Mouse (Mus musculus) forelimb bud, embryonic 11.5 days (tissue): ENCODE measurements around the gene Klhdc1.

Experiments used
- DNase-seq: peaks from one replicate; pipeline ENCODE4 v3.0.0-alpha.2; 2012; ENCODE audit warnings: low read depth, low spot score

Klhdc1 gene

GRCm38 (mm10) chr12:69296511-69297410 lies 55.8 kb downstream of the Klhdc1 start, which contains the start of gene Klhdc2:
Gene Klhdc2, plus strand, starts transcription at chr12:69296681.
- DNase-seq: peak; percentile 84

DNA sequence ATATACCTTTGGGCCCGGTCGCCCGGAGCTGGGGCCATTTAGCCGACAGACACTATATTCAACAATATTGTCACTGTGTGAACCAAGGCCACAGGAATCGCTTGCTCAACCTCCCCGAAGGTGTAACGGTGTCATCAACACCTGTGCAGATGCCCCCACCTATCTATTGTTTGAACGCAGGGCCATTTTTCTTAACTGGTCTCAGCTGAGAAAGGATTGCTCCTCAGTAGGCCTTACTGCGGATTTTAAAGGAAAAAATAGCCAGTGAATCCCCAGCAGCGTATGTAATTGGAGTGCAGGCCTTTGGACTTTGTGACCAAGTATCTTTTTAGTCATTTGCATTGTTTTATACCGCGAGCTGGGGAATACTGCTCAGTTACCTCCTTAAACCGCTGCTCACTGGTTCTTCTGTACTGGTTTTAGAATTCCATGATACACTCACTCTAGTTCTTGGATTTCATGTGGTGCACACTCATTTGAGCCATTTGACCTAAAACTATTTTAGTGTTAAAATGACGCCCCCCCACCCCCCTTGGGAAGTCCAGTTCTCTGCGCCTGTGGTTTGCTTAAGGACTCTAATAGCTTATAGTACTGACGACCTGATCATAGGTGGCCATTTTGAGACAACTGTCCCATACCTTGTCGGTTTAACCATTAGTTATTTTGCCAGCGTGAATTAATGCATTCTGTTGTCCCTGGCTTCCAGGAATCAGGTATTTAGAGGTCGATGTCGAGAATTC lies 56.6 kb downstream of the Klhdc1 start:
- no peak for DNase-seq

DNA sequence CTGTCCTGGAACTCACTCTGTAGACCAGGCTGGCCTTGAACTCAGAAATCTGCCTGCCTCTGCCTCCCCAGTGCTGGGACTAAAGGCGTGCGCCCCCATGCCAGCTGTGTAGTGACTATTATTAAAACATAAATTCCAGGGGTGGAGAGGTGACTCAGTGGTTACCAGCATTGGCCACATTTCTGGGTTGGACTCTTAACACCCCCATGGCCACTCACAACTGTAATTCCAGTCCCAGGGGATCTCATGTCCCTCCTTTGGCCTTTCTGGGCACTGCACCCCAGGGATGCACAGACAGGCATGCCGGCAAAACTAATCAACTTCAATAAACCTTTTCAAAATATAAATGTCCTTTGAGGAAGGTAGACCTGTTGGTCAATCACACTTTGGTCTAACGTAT lies 57.3 kb downstream of the Klhdc1 start:
- DNase-seq: no peak

DNA sequence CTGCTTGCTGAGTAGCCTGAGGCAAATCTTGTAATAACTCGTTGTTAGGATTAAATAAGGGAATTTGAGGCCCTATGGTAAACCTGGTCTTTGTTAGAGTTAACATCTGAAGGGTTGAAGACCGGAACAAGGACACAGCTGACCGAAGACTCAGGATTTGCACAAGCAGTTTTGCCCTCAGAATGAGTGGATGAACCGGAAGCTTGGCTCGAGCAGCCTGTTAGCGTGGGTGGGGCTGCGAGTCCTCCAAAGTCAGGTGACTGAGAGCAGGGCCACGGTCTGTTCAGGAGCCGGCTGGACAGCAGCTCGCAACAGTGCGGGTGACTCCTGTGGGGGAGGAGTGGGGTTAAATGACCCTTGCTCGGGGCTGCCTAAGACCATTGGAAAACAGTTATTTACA lies 58.3 kb downstream of the Klhdc1 start:
- DNase-seq: no peak

DNA sequence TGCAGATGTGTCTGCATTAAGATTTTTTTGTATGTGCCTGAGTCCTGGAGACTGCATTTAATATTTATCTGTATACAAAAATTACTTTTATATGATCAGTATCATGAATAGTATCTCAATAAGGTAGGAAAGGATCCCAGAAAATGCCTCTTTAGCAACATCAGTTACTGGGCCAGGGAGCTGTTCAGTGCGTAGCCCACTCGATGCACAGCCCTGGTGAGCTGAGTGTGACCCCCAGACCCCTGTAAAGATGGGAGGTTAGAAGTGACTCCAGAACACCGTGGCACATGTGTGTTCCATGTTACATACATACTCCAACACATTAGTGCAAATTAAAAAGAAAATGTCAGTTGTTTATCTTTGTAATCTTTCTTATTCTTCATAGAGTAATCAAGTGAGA lies 58.9 kb downstream of the Klhdc1 start:
- no peak for DNase-seq

DNA sequence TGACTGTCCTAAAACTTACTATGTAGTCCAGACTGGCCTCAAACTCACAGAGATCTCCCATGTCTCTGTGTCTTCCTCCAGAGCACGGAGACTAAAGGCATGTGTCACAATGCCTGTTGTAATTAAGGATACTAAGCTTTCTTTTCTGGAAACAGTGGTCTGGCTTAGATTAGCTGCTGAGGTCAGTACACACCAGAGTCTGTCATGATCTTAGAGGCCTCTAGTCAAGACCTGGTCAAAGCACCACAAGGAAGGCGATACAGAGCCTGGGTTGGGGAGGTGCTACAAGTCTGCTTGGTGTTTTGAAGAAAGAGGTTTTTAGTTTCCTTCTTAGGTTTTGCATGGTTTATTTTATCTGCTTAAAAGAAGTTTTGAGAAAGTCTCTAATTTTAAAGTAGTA lies 59.4 kb downstream of the Klhdc1 start:
- no peak for DNase-seq

DNA sequence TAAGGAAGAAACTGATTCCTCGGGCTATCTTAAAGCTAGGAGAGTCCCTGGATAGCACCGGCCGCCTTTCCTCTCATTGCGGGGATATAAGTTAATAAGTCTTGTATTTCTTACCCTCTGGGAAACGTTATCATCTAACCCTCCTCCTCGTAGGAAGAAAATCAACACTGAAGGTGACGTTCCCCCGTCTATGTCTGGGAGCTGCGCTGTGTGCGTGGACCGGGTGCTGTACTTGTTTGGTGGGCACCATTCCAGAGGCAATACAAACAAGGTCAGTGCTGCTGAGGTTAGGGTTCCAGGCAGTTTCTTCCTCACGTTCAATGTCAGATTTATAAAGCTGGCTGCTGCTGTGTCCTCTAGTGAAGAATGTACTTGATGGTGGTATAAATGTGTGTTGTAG lies 61.2 kb downstream of the Klhdc1 start:
- DNase-seq: no peak

GRCm38 (mm10) chr12:69304051-69304450 lies 63.1 kb downstream of the Klhdc1 start:
- no peak for DNase-seq

GRCm38 (mm10) chr12:69306333-69306732 lies 65.4 kb downstream of the Klhdc1 start:
- DNase-seq: no peak

- no peak for DNase-seq
Measured at GRCm38 (mm10) chr12:69309659-69310058, 68.7 kb downstream of the Klhdc1 start.

GRCm38 (mm10) chr12:69318431-69318830 lies 77.5 kb downstream of the Klhdc1 start:
- no peak for DNase-seq

GRCm38 (mm10) chr12:69331187-69331586 lies 90.2 kb downstream of the Klhdc1 start:
- no peak for DNase-seq

- no peak for DNase-seq
Measured at GRCm38 (mm10) chr12:69332147-69332546, 91.2 kb downstream of the Klhdc1 start.

DNA sequence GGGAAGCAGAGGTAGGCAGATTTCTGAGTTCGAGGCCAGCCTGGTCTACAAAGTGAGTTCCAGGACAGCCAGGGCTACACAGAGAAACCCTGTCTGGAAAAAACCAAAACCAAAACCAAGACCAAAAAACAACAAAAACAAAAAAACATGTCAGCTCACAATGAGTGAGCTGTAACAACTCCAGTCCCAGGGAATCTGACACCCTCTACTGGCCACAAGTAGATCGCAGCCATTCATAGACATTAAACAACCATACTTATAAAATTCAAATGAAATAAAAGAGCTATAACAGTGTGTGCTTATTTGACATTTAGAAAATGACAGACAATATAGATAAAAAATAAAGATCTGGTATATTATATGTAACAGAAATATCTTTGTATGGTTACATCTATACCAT lies 92.6 kb downstream of the Klhdc1 start:
- DNase-seq: no peak
